Mouse (Mus musculus) liver, embryonic 14.5 days (tissue): ENCODE measurements at regions not wholly inside any gene's neighbourhood (a gene's known extent, or its start where the extent isn't known, plus 50 kb on each side); places are given as distances from the start of the nearest gene placed in this dataset.
A peak's percentile ranks its signal among the peaks of the same experiment; 100 is the strongest.

Experiments
- ATAC-seq: fragments of 200-750 bp; cut with Nextera tagmentation; 2 replicates; pipeline ENCODE4 v1.8.0; 2017; ENCODE audit warnings: moderate number of reproducible peaks, mild to moderate bottlenecking, moderate library complexity; ENCODE audit not compliant: insufficient read depth
- DNase-seq, 3 experiments: peaks; one replicate each; pipeline ENCODE4 v3.0.0-alpha.2; 2012 to 2013; ENCODE audit warnings: low read depth in 3 of 3, low spot score in 3 of 3
- H3K27ac ChIP-seq: fragments of 300-500 bp; sonication (generic); 2 replicates; pipeline ENCODE4 v1.5.1; 2014; ENCODE audit warnings: moderate library complexity, mild to moderate bottlenecking, control low read depth, inconsistent platforms
- H3K27me3 ChIP-seq: fragments of 300-500 bp; sonication (generic); 2 replicates; pipeline ENCODE4 v1.6.1; 2014; ENCODE audit warnings: mild to moderate bottlenecking, low read length, moderate library complexity; ENCODE audit not compliant: control insufficient read depth, insufficient read depth
- H3K36me3 ChIP-seq: fragments of 300-500 bp; sonication (generic); replicated peaks from 2 replicates; pipeline ENCODE4 v1.6.1; 2014; ENCODE audit warnings: low read depth; ENCODE audit not compliant: control insufficient read depth, insufficient read depth
- H3K4me1 ChIP-seq, 2 experiments: fragments of 200-500 bp in 1 of 2; fragments of 300-500 bp in 1 of 2; sonication (generic) in 1 of 2; replicated peaks; 2 replicates each; pipeline ENCODE4 v1.6.1; 2012 to 2014; ENCODE audit warnings: antibody characterized with exemption in 1 of 2, inconsistent platforms in 1 of 2, low read length in 1 of 2; ENCODE audit not compliant: control insufficient read depth in 2 of 2, insufficient read depth in 2 of 2
- H3K4me2 ChIP-seq: fragments of 300-500 bp; sonication (generic); 2 replicates; pipeline ENCODE4 v1.6.1; 2014; ENCODE audit warnings: low read depth, mild to moderate bottlenecking, control low read depth, moderate library complexity
- H3K4me3 ChIP-seq, 2 experiments: fragments of 200-500 bp in 1 of 2; fragments of 300-500 bp in 1 of 2; sonication (generic) in 1 of 2; 2 replicates each; pipeline ENCODE4 v1.5.1; 2012 to 2014; ENCODE audit warnings: low read depth in 2 of 2, low read length in 2 of 2, mild to moderate bottlenecking in 2 of 2, control low read depth in 1 of 2, inconsistent platforms in 1 of 2, moderate library complexity in 1 of 2; ENCODE audit not compliant: insufficient read depth in 1 of 2
- H3K9ac ChIP-seq: fragments of 300-500 bp; sonication (generic); replicated peaks from 2 replicates; pipeline ENCODE4 v1.6.1; 2014; ENCODE audit warnings: mild to moderate bottlenecking, control low read depth, moderate library complexity
- H3K9me3 ChIP-seq: fragments of 300-500 bp; sonication (generic); 2 replicates; pipeline ENCODE4 v1.6.1; 2016; ENCODE audit warnings: low read length, mixed read lengths; ENCODE audit not compliant: control insufficient read depth
- CTCF ChIP-seq: IDR thresholded peaks from 2 replicates; pipeline ENCODE4 v1.5.1; 2016; ENCODE audit warnings: antibody characterized with exemption, low read depth, control low read depth
- EP300 ChIP-seq: IDR thresholded peaks from 2 replicates; pipeline ENCODE4 v1.6.1; 2016; ENCODE audit warnings: antibody characterized with exemption, low read depth
- WGBS: fragments of 180-500 bp; shearing (Covaris S2); extraction: QIAGEN DNeasy Blood & Tissue Kit; methylation state at CpG from one replicate; pipeline ENCODE4 v1.1.7; 2014; ENCODE audit not compliant: insufficient replicate concordance; 5-methylcytosine and 5-hydroxymethylcytosine counted together

- H3K4me2 ChIP-seq = no peak overlapping the region
- H3K36me3 ChIP-seq = no peaks in the 10 kb centered on the region
- H3K27ac ChIP-seq = no peak overlapping the region
- DNase-seq (no peak), ATAC-seq (no peak)
- no peaks in the 10 kb centered on the region for H3K4me1 ChIP-seq
- H3K9ac ChIP-seq = no peak overlapping the region
- TF ChIP-seq EP300 (no peak), CTCF (no peak)
- no peak overlapping the region for H3K4me3 ChIP-seq
- H3K9me3 ChIP-seq = no peaks in the 10 kb centered on the region
- 32% methylated on average over 1 of the region's 1 CpGs for WGBS
- H3K27me3 ChIP-seq = no peaks in the 10 kb centered on the region
These were observed 267.4 kb upstream of the Erbb4 start for GRCm38 (mm10) chr1:69375246-69375645.

DNA sequence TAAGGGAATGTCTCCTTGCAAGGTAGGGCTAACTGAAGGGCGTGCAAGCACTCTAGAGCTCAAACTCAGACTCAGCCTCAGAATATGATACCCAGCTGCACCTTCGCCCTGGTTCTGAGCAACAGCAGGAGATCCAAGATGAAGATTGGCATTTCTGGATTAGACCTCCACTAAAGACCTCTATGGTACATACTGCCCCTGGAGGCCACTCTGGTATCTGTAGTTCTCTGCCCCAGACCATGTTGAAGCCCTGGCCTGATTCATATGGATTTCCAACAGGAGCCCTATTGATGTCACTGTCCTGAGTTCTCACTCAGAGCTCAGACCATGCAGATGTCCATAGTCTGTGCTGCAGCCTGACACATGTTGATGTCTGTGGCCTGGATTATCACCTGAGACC, 262.2 kb upstream of the Erbb4 start:
- WGBS = 57% methylated on average over 2 of the region's 2 CpGs
- H3K27ac ChIP-seq = no peak overlapping the region
- TF ChIP-seq EP300 = no peak
- TF ChIP-seq CTCF = peak; percentile 14; the same call in 1 of the 2 replicates
- no peak overlapping the region for H3K9ac ChIP-seq
- ATAC-seq (no peak), DNase-seq (no peak)
- no peaks in the 10 kb centered on the region for H3K4me1 ChIP-seq
- H3K36me3 ChIP-seq = no peaks in the 10 kb centered on the region
- no peak overlapping the region for H3K4me3 ChIP-seq
- no peaks in the 10 kb centered on the region for H3K27me3 ChIP-seq
- no peaks in the 10 kb centered on the region for H3K9me3 ChIP-seq
- H3K4me2 ChIP-seq = no peak overlapping the region

DNA sequence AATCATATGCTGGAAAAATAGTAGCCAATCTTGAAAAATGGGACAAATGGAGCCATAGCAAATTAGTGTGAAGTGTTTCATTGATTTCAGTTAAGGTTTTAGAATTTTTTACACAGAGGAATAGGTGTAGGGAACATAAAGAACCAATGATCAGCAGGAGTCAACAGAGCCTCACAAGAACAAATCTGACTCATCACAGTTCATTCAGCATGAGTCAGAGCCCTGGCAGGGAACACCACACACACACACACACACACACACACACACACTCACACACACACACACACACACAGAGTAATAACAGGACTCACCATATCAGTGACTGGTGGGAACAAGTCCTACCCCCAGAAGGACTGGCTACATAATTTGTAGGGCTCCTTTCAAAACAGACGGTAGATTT, 259.7 kb upstream of the Erbb4 start:
- no peak overlapping the region for H3K9ac ChIP-seq
- no peak overlapping the region for H3K27ac ChIP-seq
- no peaks in the 10 kb centered on the region for H3K27me3 ChIP-seq
- H3K4me2 ChIP-seq = no peak overlapping the region
- H3K9me3 ChIP-seq = no peaks in the 10 kb centered on the region
- ATAC-seq (no peak), DNase-seq (no peak)
- no peak for TF ChIP-seq CTCF
- no peaks in the 10 kb centered on the region for H3K4me1 ChIP-seq
- H3K36me3 ChIP-seq = no peaks in the 10 kb centered on the region
- WGBS = 58% methylated on average over 1 of the region's 1 CpGs
- no peak overlapping the region for H3K4me3 ChIP-seq

DNA sequence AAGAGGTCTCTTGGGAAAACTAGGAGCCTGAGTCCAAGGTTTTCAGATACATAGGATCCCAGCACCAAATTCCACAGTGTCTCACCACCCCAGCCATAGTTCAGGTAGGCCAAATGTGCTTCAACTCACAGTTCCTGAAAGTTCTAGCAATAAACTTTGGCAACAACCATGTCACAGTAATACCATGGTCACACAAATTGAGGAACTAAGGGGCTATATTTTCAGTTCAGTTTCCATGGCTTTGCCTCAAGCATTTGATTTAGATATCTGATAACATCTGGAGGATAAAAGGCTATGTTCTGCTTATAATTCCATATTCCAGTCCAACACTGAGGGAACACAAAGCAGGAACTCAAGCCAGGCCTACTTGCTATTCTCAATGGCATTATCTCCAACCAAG, 256.2 kb upstream of the Erbb4 start:
- H3K4me1 ChIP-seq = no peaks in the 10 kb centered on the region
- DNase-seq (no peak), ATAC-seq (no peak)
- no peak overlapping the region for H3K9ac ChIP-seq
- H3K27me3 ChIP-seq = no peaks in the 10 kb centered on the region
- H3K27ac ChIP-seq = no peak overlapping the region
- no peaks in the 10 kb centered on the region for H3K9me3 ChIP-seq
- no peak overlapping the region for H3K4me2 ChIP-seq
- no peak for TF ChIP-seq CTCF
- no peak overlapping the region for H3K4me3 ChIP-seq
- H3K36me3 ChIP-seq = no peaks in the 10 kb centered on the region

- Histone ChIP-seq H3K4me1 (no peaks in the 10 kb centered on the region), H3K4me2 (no peak overlapping the region), H3K9ac (no peak overlapping the region), H3K27ac (no peak overlapping the region), H3K9me3 (no peaks in the 10 kb centered on the region), H3K27me3 (no peaks in the 10 kb centered on the region), H3K36me3 (no peaks in the 10 kb centered on the region), H3K4me3 (no peak overlapping the region)
- WGBS = 23% methylated on average over 7 of the region's 7 CpGs
- ATAC-seq (no peak), DNase-seq (no peak)
- TF ChIP-seq CTCF (no peak), EP300 (no peak)
These were observed 249.7 kb upstream of the Erbb4 start for GRCm38 (mm10) chr1:69357548-69357947.

DNA sequence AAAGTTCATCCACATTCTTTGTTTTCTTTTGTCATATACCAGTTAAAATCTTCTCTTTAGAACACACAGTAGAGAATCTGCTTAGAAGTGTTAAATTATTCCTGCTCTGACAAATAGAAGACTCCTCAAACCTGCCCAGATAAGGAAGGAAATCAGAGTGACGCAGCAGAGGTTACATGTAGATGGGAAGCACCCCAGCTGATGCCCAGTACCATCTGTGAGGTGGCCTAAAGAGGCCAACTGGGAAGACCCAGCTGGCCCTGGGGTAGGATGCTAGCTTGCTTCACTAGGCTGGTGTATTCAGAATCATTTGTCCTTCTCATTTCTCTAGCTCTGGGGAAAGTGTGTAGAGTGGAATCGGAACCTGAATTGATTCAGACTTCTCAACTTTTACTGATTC, 242.6 kb upstream of the Erbb4 start:
- no peak overlapping the region for H3K9ac ChIP-seq
- H3K4me3 ChIP-seq = no peak overlapping the region
- no peak overlapping the region for H3K27ac ChIP-seq
- H3K27me3 ChIP-seq = no peaks in the 10 kb centered on the region
- no peaks in the 10 kb centered on the region for H3K4me1 ChIP-seq
- no peak for DNase-seq
- no peaks in the 10 kb centered on the region for H3K9me3 ChIP-seq
- no peak overlapping the region for H3K4me2 ChIP-seq
- WGBS = 54% methylated on average over 2 of the region's 2 CpGs
- ATAC-seq = no peak
- no peaks in the 10 kb centered on the region for H3K36me3 ChIP-seq
- no peak for TF ChIP-seq CTCF
